Mouse (Mus musculus) right cerebral cortex, postnatal 36 days (tissue): ENCODE measurements around the gene Hlx.

Source experiments
- DNase-seq, 2 experiments: peaks; one replicate each; pipeline ENCODE4 v3.0.0; 2022; ENCODE audit warnings: low spot score in 2 of 2, mixed read lengths in 1 of 2

The Hlx gene

GRCm38 (mm10) chr1:184733300-184734066, 1.1 kb upstream of the Hlx start:
- no peak for DNase-seq

- no peak for DNase-seq
These were observed 524 bp downstream of the Hlx start for GRCm38 (mm10) chr1:184731644-184732545.

GRCm38 (mm10) chr1:184731091-184731640, 1.3 kb downstream of the Hlx start:
- no peak for DNase-seq

GRCm38 (mm10) chr1:184730453-184731013, 1.9 kb downstream of the Hlx start:
- no peak for DNase-seq

- no peak for DNase-seq
These were observed 2.9 kb downstream of the Hlx start for GRCm38 (mm10) chr1:184729357-184730140.

- DNase-seq, result no peak
These were observed 3.8 kb downstream of the Hlx start for GRCm38 (mm10) chr1:184728561-184729115.

GRCm38 (mm10) chr1:184727401-184728265, 4.8 kb downstream of the Hlx start:
- DNase-seq, result no peak

- no peak for DNase-seq
These were observed 5.7 kb downstream of the Hlx start for GRCm38 (mm10) chr1:184726576-184727300.

- DNase-seq, result no peak
These were observed 7.1 kb downstream of the Hlx start for GRCm38 (mm10) chr1:184725318-184725790.

GRCm38 (mm10) chr1:184724551-184725317, 7.7 kb downstream of the Hlx start:
- DNase-seq, result no peak

GRCm38 (mm10) chr1:184723899-184724298, 8.5 kb downstream of the Hlx start:
- DNase-seq, result no peak

- no peak for DNase-seq
These were observed 11.3 kb downstream of the Hlx start for GRCm38 (mm10) chr1:184721121-184721520.

GRCm38 (mm10) chr1:184720162-184721025, 12.0 kb downstream of the Hlx start:
- DNase-seq, result no peak

- no peak for DNase-seq
These were observed 13.9 kb downstream of the Hlx start for GRCm38 (mm10) chr1:184718261-184719120.

GRCm38 (mm10) chr1:184717691-184718200, 14.7 kb downstream of the Hlx start:
- no peak for DNase-seq

- no peak for DNase-seq
These were observed 15.3 kb downstream of the Hlx start for GRCm38 (mm10) chr1:184717016-184717568.
